Mouse (Mus musculus) layer of hippocampus, adult 2 months (tissue): ENCODE data around the gene Ccl8. TPM values are rescaled to one million over a fixed set of nuclear protein-coding genes. Genes with fewer than 3 reads are reported as not detected.
A peak's percentile ranks its signal among the peaks of the same experiment; 100 is the strongest.

Experiments
- DNase-seq, 2 experiments: peaks; one replicate each; pipeline ENCODE4 v3.0.0; 2022; ENCODE audit warnings: low spot score in 2 of 2
- H3K27ac ChIP-seq: fragments of 200-600 bp; 2 replicates; pipeline ENCODE4 v1.8.1; 2022
- H3K4me3 ChIP-seq: fragments of 200-600 bp; 2 replicates; pipeline ENCODE4 v1.8.1; 2022; ENCODE audit warnings: mild to moderate bottlenecking
- CTCF ChIP-seq: fragments of 200-600 bp; conservative IDR thresholded peaks from 2 replicates; pipeline ENCODE4 v1.8.1; 2022; ENCODE audit warnings: antibody characterized with exemption, mild to moderate bottlenecking, moderate library complexity
- long read RNA-seq, 2 experiments: library from polyadenylated mRNA; stranded (forward); transcript quantifications; one replicate each; pipeline ENCODE4 v2.0.0; 2021; ENCODE audit warnings: borderline mapping rate in 2 of 2
- total RNA-seq, 2 experiments: library from RNA; stranded (reverse); gene quantifications; 2 replicates each; pipeline ENCODE4 v1.2.3; 2021

The Ccl8 gene
- not detected for total RNA-seq
- long read RNA-seq, experiment 1 = 0 reads
- long read RNA-seq, experiment 2 = 0 reads

DNA sequence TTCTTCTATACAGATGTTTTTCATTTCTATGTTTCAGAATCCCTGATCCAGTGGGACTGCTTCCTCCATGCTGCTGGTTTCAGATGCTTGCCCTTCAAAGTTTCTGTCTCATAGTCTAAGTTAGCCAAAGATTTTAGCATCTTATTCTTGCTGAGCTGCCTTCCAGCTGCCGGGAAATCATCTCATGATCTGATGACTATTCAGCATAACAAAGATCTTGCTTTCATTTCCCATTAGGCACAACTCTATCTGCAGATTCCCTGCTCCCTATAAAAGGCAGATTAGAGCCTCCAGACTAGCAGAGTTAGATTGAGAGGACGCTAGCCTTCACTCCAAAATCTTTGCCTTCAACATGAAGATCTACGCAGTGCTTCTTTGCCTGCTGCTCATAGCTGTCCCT, at the start of gene Ccl8:
Ccl8 (plus strand) TSS at position 301 of the 400 bp plus-strand sequence.
- Histone ChIP-seq H3K4me3 (no peak within 1 kb of the TSS), H3K27ac (no peak within 1 kb of the TSS)
- no peak for TF ChIP-seq CTCF
- no peak for DNase-seq

DNA sequence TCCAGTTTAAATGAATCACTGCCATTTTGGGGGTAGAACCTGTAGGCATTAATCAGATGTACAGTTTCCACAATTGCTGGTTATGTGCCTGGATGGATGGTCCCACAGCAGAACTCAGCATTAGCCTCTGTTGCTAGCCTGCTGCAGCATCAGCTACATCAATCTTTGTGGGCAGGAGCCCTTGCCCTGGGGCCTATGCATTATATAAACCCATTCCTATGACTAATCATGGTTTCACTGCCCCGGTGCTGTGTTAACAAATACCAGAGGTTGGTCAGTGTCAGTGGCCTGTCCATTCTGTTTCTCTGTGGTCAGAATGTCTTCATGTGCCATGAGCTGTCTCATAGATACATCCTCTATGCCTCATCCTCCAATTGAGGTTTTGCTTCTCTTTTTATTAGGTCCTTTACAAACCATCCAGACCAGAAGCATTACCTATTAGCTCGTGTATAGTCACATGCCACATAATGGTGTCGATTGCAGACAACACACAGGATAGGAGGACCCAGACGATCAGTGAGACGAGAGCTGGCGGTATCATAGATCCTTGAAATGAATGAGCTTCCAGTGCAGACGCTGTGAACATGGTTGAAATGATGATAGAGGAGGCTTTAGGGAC, 47.9 kb upstream of the Ccl8 start:
- H3K27ac ChIP-seq = no peak overlapping the region
- no peak for TF ChIP-seq CTCF
- no peak for DNase-seq
- H3K4me3 ChIP-seq = no peak overlapping the region

- Histone ChIP-seq H3K4me3 (no peak overlapping the region), H3K27ac (no peak overlapping the region)
- DNase-seq = no peak
- TF ChIP-seq CTCF = no peak
These were observed 43.9 kb upstream of the Ccl8 start for GRCm38 (mm10) chr11:82071076-82071475.

DNA sequence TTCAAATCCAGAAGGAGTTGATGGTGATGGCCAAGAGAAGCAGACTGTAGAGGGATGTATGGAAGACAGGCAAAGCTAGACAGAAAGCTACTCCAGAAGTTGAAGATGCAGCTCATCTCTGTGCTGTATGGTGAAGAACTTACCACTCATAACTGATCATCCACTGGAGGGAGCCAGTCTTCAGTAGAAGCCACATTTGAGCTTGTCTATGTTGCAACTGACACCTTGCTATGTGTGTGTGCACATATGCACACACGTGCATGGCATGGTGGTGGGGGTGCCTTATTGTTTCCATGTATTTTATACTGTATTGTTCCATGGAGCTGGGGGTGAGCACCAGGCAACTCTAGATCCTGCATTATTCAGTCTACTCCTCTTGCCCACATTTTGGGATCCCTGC, 42.6 kb upstream of the Ccl8 start:
- H3K4me3 ChIP-seq = no peak overlapping the region
- H3K27ac ChIP-seq = no peak overlapping the region
- DNase-seq = no peak
- peak; percentile 67 for TF ChIP-seq CTCF

DNA sequence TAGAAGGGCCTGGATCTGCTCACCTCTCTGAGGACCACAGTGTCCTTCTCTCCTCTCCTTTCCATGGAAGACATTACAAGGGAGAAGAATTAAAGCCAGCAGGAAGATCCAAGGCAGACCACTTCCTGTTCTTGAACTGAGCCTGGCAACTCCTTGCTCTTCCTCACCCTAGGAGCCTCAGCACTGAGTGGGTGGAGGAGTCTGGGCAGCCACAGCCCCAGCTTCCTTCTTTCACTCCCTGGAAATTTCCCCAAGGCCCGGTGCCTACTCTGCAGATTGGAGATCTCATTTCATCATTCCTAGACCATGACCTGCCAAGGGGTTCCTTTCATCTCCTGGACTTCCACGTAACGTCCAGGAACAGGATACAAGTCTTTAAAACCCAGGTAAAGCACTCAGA, 42.0 kb upstream of the Ccl8 start:
- H3K4me3 ChIP-seq = no peak overlapping the region
- no peak overlapping the region for H3K27ac ChIP-seq
- no peak for TF ChIP-seq CTCF
- DNase-seq = no peak

DNA sequence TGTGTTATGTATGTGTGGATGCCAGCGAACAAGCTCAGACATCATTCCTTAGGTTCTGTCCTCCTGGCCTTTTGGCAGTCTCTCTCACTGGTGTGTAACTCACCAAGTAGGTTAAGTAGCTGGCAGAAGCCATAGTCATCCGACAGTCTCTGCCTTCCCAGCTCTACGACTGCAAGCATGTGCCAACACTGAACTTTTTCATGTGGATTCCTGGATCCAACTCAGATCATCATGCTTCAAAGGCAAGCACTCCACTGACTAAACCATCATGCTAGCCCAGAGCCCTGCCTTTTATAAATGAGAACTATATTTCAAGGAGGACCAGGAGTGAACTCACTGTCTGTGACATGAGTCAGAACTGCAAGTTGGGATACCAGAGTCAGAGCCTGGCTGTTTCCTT, 41.3 kb upstream of the Ccl8 start:
- Histone ChIP-seq H3K4me3 (no peak overlapping the region), H3K27ac (no peak overlapping the region)
- no peak for DNase-seq
- TF ChIP-seq CTCF = no peak

- no peak for TF ChIP-seq CTCF
- Histone ChIP-seq H3K4me3 (no peak overlapping the region), H3K27ac (no peak overlapping the region)
- no peak for DNase-seq
These were observed 38.0 kb upstream of the Ccl8 start for GRCm38 (mm10) chr11:82077031-82077430.

- DNase-seq = no peak
- Histone ChIP-seq H3K4me3 (no peak overlapping the region), H3K27ac (no peak overlapping the region)
- no peak for TF ChIP-seq CTCF
These were observed 36.8 kb upstream of the Ccl8 start for GRCm38 (mm10) chr11:82078136-82078730.

- no peak for DNase-seq
- Histone ChIP-seq H3K4me3 (no peak overlapping the region), H3K27ac (no peak overlapping the region)
- no peak for TF ChIP-seq CTCF
These were observed 34.1 kb upstream of the Ccl8 start for GRCm38 (mm10) chr11:82080865-82081264.

GRCm38 (mm10) chr11:82084360-82084759, 30.6 kb upstream of the Ccl8 start:
- Histone ChIP-seq H3K4me3 (no peak overlapping the region), H3K27ac (no peak overlapping the region)
- no peak for TF ChIP-seq CTCF
- DNase-seq = no peak

DNA sequence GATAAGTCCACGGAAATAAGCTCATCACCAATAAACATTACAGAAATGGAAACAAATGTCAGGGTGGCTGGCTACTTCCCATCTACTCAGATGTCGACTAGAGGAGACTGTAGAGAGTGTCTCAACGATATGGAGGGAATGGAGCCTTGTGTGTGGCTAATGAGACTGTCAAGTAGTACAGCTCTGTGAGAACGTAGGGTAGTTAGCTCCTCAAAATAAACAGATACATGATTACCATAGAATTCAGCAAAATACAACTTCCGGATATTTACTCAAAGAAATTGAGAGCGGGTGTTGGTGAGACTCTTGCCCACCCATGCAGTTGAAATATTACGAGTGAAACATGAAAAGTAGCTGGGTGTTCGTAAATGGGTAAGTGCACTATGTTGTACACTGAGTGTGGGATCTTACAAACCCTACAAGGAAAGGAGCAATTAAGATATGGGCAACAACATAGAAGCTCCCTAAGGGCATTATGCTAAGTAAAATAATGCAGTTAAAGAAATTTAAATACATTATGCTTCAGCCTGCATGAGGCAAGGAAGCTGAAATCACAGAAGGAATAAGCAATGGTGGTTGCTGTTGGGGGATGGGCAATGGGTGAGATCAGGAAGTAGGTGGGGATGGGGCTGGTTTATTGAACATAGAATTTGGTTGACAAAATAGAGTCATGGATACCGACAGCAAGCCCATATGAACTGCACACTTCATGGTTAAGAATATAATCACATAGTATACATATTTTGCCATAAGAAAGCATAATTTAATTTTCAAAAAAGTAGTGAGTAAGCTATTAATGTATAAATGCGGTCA, 15.3 kb upstream of the Ccl8 start:
- no peak for DNase-seq
- Histone ChIP-seq H3K4me3 (no peak overlapping the region), H3K27ac (no peak overlapping the region)
- TF ChIP-seq CTCF = no peak

GRCm38 (mm10) chr11:82101087-82101486, 13.9 kb upstream of the Ccl8 start:
- no peak for DNase-seq
- Histone ChIP-seq H3K27ac (no peak overlapping the region), H3K4me3 (no peak overlapping the region)
- TF ChIP-seq CTCF = no peak

GRCm38 (mm10) chr11:82101529-82101928, 13.5 kb upstream of the Ccl8 start, which contains the start of gene Ccl12:
TSS of gene Ccl12 (plus strand) at chr11:82101845.
- no peak for TF ChIP-seq CTCF
- no peak for DNase-seq
- no peak within 1 kb of the TSS for H3K27ac ChIP-seq

More at GRCm38 (mm10) chr11:82101529-82101928, 13.5 kb upstream of the Ccl8 start, which contains the start of gene Ccl12:
- H3K4me3 ChIP-seq = no peak within 1 kb of the TSS
